In genomic region chr2:50965485-50966017, GRCm38 (mm10) we compare ENCODE assay signal across 26 mouse cellular contexts.
DNase-seq lines count a peak whose midpoint lies in the region; ATAC-seq lines count a peak whose summit lies in the region.
"Had no signal": no experiment of that assay in that cellular context is flagged by ENCODE, and none has a peak within 500 bp of the region (broad histone marks: within the 10 kb centered on the region; RNA-seq: fewer than 3 reads in every experiment).

No protein-coding gene starts in this region.

- no peaks in the 10 kb centered on the region for H3K9me3 ChIP-seq in forebrain, embryonic 14.5 days (replicated peaks; ENCODE audit: control insufficient read depth, low read length)
- no peaks in the 10 kb centered on the region for H3K9me3 ChIP-seq in forebrain, embryonic 15.5 days
- no peaks in the 10 kb centered on the region for H3K9me3 ChIP-seq in midbrain, embryonic 12.5 days
- H3K9me3 ChIP-seq in midbrain, embryonic 16.5 days (replicated peaks; ENCODE audit: control insufficient read depth, low read length, poor library complexity, severe bottlenecking): no peaks in the 10 kb centered on the region
- H3K9me3 ChIP-seq: embryonic facial prominence, embryonic 12.5 days; hindbrain, embryonic 15.5 days; kidney, embryonic 15.5 days; neural tube, embryonic 13.5 days had no signal

- no peak overlapping the region for H3K27ac ChIP-seq in forebrain, embryonic 14.5 days (ENCODE audit: low read depth, low read length)
- H3K27ac ChIP-seq in forebrain, embryonic 15.5 days (replicated peaks): no peak overlapping the region
- H3K27ac ChIP-seq in midbrain, embryonic 12.5 days (replicated peaks): 0 out of 2 replicates have a peak overlapping the region, but pooled peaks have one; percentile 17
- H3K27ac ChIP-seq in midbrain, embryonic 16.5 days (ENCODE audit: low read length): no peak overlapping the region
- H3K27ac ChIP-seq: embryonic facial prominence, embryonic 12.5 days; hindbrain, embryonic 15.5 days; kidney, embryonic 15.5 days; liver, embryonic 14.5 days; macrophage; neural tube, embryonic 13.5 days had no signal

- H3K27me3 ChIP-seq in forebrain, embryonic 14.5 days (replicated peaks; ENCODE audit: control insufficient read depth, insufficient read depth, low read length): no peaks in the 10 kb centered on the region
- H3K27me3 ChIP-seq in forebrain, embryonic 15.5 days: no peaks in the 10 kb centered on the region
- no peaks in the 10 kb centered on the region for H3K27me3 ChIP-seq in midbrain, embryonic 12.5 days
- H3K27me3 ChIP-seq in midbrain, embryonic 16.5 days (ENCODE audit: control insufficient read depth, insufficient read depth, low read depth, low read length): no peaks in the 10 kb centered on the region
- H3K27me3 ChIP-seq: embryonic facial prominence, embryonic 12.5 days; hindbrain, embryonic 15.5 days; kidney, embryonic 15.5 days; neural tube, embryonic 13.5 days had no signal

- no peak overlapping the region for H3K4me2 ChIP-seq in forebrain, embryonic 14.5 days (ENCODE audit: low read length)
- H3K4me2 ChIP-seq in forebrain, embryonic 15.5 days (replicated peaks): no peak overlapping the region
- no peak overlapping the region for H3K4me2 ChIP-seq in midbrain, embryonic 12.5 days (replicated peaks)
- H3K4me2 ChIP-seq in midbrain, embryonic 16.5 days (ENCODE audit: low read length): no peak overlapping the region
- H3K4me2 ChIP-seq: embryonic facial prominence, embryonic 12.5 days; hindbrain, embryonic 15.5 days; kidney, embryonic 15.5 days; neural tube, embryonic 13.5 days had no signal

- peak; percentile 18 for DNase-seq in embryo, embryonic 10 days (ENCODE audit: low spot score)
- DNase-seq in embryo, embryonic 9.5 days (ENCODE audit: extremely low spot score): no peak
- DNase-seq in forebrain, embryonic 14.5 days (ENCODE audit: low spot score): peak; percentile 55
- DNase-seq in embryo, embryonic 11 days: peak; percentile 17
- DNase-seq: adrenal gland, postnatal 14 days; cerebellum, adult 11-12 months; cerebellum, adult 9-11 months; gastrocnemius, postnatal 10 days; kidney, adult 11 months; kidney, postnatal 25 days; liver; lung, adult 2 months; lung, postnatal 10 days; right cerebral cortex, postnatal 14 days; thymus, postnatal 14 days had no signal

- H3K36me3 ChIP-seq in forebrain, embryonic 14.5 days (ENCODE audit: control insufficient read depth, insufficient read depth, low read length): no peaks in the 10 kb centered on the region
- no peaks in the 10 kb centered on the region for H3K36me3 ChIP-seq in forebrain, embryonic 15.5 days
- no peaks in the 10 kb centered on the region for H3K36me3 ChIP-seq in midbrain, embryonic 12.5 days
- no peaks in the 10 kb centered on the region for H3K36me3 ChIP-seq in midbrain, embryonic 16.5 days (ENCODE audit: control insufficient read depth, insufficient read depth, low read length)
- H3K36me3 ChIP-seq: embryonic facial prominence, embryonic 12.5 days; hindbrain, embryonic 15.5 days; kidney, embryonic 15.5 days; neural tube, embryonic 13.5 days had no signal

- 17% methylated on average over 8 of the region's 8 CpGs for WGBS in forebrain, embryonic 14.5 days
- 25% methylated on average over 8 of the region's 8 CpGs for WGBS in forebrain, embryonic 15.5 days
- 68% methylated on average over 8 of the region's 8 CpGs for WGBS in midbrain, embryonic 12.5 days
- 58% methylated on average over 8 of the region's 8 CpGs for WGBS in midbrain, embryonic 16.5 days

- peak; percentile 28; the same call in 1 of the 2 replicates for ATAC-seq in forebrain, embryonic 14.5 days
- no peak for ATAC-seq in forebrain, embryonic 15.5 days (replicated peaks)
- ATAC-seq in midbrain, embryonic 12.5 days (ENCODE audit: low FRiP score, low read depth): no peak
- no peak for ATAC-seq in midbrain, embryonic 16.5 days
- ATAC-seq in megakaryocyte progenitor cell, adult 5-6 weeks (replicated peaks; ENCODE audit: poor library complexity): no peak
- ATAC-seq: inflammation-experienced regulatory T-cells, adult 6 months had no signal

- H3K4me1 ChIP-seq in forebrain, embryonic 14.5 days (ENCODE audit: control insufficient read depth, insufficient read depth, low read length): peaks cover 17% of the 10 kb centered on the region
- peaks cover 29% of the 10 kb centered on the region for H3K4me1 ChIP-seq in forebrain, embryonic 15.5 days
- peaks cover 25% of the 10 kb centered on the region for H3K4me1 ChIP-seq in midbrain, embryonic 12.5 days
- peaks cover 3% of the 10 kb centered on the region; the same call in 1 of the 2 replicates for H3K4me1 ChIP-seq in midbrain, embryonic 16.5 days (ENCODE audit: control insufficient read depth, insufficient read depth, low read length)
- H3K4me1 ChIP-seq: embryonic facial prominence, embryonic 12.5 days had no signal

- H3K4me3 ChIP-seq in forebrain, embryonic 14.5 days (ENCODE audit: low read depth, low read length): no peak overlapping the region
- no peak overlapping the region for H3K4me3 ChIP-seq in forebrain, embryonic 15.5 days
- H3K4me3 ChIP-seq in midbrain, embryonic 12.5 days: no peak overlapping the region
- H3K4me3 ChIP-seq in midbrain, embryonic 16.5 days (ENCODE audit: low read depth, low read length): no peak overlapping the region
- H3K4me3 ChIP-seq: embryonic facial prominence, embryonic 12.5 days; hindbrain, embryonic 15.5 days; kidney, embryonic 15.5 days; neural tube, embryonic 13.5 days had no signal

- no peak overlapping the region for H3K9ac ChIP-seq in forebrain, embryonic 14.5 days (ENCODE audit: low read length)
- no peak overlapping the region for H3K9ac ChIP-seq in forebrain, embryonic 15.5 days (replicated peaks)
- H3K9ac ChIP-seq in midbrain, embryonic 12.5 days (replicated peaks): no peak overlapping the region
- no peak overlapping the region for H3K9ac ChIP-seq in midbrain, embryonic 16.5 days (ENCODE audit: low read depth, low read length)
- H3K9ac ChIP-seq: embryonic facial prominence, embryonic 12.5 days; hindbrain, embryonic 15.5 days; kidney, embryonic 15.5 days; liver, embryonic 14.5 days; neural tube, embryonic 13.5 days had no signal
